Mouse (Mus musculus): Measurements from ENCODE around the gene Dpm1. TPM values are rescaled to one million over a fixed set of nuclear protein-coding genes. Genes with fewer than 3 reads are reported as not detected.

Dpm1 gene
- polyA plus RNA-seq, 1 experiment from 2014 or later: 169 TPM

GRCm38 (mm10) chr2:168199476-168199875 lies 30.9 kb downstream of the Dpm1 start:
- peaks cover 13% of the 10 kb centered on the region for H3K4me1 ChIP-seq (replicated peaks; ENCODE audit: insufficient read depth, low read length)
- DNase-seq (ENCODE audit: low spot score) (no peak), ATAC-seq (replicated peaks; ENCODE audit: low FRiP score, low read depth) (no peak)
- no peaks in the 10 kb centered on the region for H3K9me3 ChIP-seq (replicated peaks; ENCODE audit: low read length)
- no peak overlapping the region; the same call in 1 of the 2 replicates for H3K4me2 ChIP-seq (ENCODE audit: low read length)
- H3K27me3 ChIP-seq (ENCODE audit: insufficient read depth, low read length): no peaks in the 10 kb centered on the region
- H3K9ac ChIP-seq (ENCODE audit: low read depth, low read length): no peak overlapping the region
- no peak overlapping the region for H3K27ac ChIP-seq
- no peak for TF ChIP-seq CTCF (IDR thresholded peaks at IDR 0.05; ENCODE audit: low read depth)
- 75% methylated on average over 4 of the region's 4 CpGs for WGBS
- H3K36me3 ChIP-seq (ENCODE audit: insufficient read depth, low read length): peaks cover 16% of the 10 kb centered on the region; the same call in 1 of the 2 replicates
- no peak overlapping the region for H3K4me3 ChIP-seq (replicated peaks; ENCODE audit: low read depth, low read length)

GRCm38 (mm10) chr2:168198421-168198820 lies 32.0 kb downstream of the Dpm1 start:
- WGBS: 86% methylated on average over 1 of the region's 1 CpGs
- Histone ChIP-seq H3K4me3 (replicated peaks; ENCODE audit: low read depth, low read length) (no peak overlapping the region), H3K27me3 (ENCODE audit: insufficient read depth, low read length) (no peaks in the 10 kb centered on the region), H3K4me2 (ENCODE audit: low read length) (no peak overlapping the region), H3K36me3 (ENCODE audit: insufficient read depth, low read length) (peaks cover 16% of the 10 kb centered on the region; the same call in 1 of the 2 replicates), H3K27ac (no peak overlapping the region), H3K9ac (ENCODE audit: low read depth, low read length) (no peak overlapping the region), H3K9me3 (replicated peaks; ENCODE audit: low read length) (no peaks in the 10 kb centered on the region), H3K4me1 (replicated peaks; ENCODE audit: insufficient read depth, low read length) (peaks cover 10% of the 10 kb centered on the region; the same call in 1 of the 2 replicates)
- TF ChIP-seq CTCF (IDR thresholded peaks at IDR 0.05; ENCODE audit: low read depth): no peak
- ATAC-seq (replicated peaks; ENCODE audit: low FRiP score, low read depth): no peak
- DNase-seq (ENCODE audit: low spot score): peak; percentile 16

GRCm38 (mm10) chr2:168195721-168196120 lies 34.7 kb downstream of the Dpm1 start:
- TF ChIP-seq CTCF (IDR thresholded peaks at IDR 0.05; ENCODE audit: low read depth): no peak
- no peak overlapping the region for H3K4me2 ChIP-seq (ENCODE audit: low read length)
- H3K9me3 ChIP-seq (replicated peaks; ENCODE audit: low read length): no peaks in the 10 kb centered on the region
- peaks cover 16% of the 10 kb centered on the region; the same call in 1 of the 2 replicates for H3K36me3 ChIP-seq (ENCODE audit: insufficient read depth, low read length)
- DNase-seq (ENCODE audit: low spot score) (no peak), ATAC-seq (replicated peaks; ENCODE audit: low FRiP score, low read depth) (no peak)
- peaks cover 12% of the 10 kb centered on the region; the same call in 1 of the 2 replicates for H3K4me1 ChIP-seq (replicated peaks; ENCODE audit: insufficient read depth, low read length)
- 41% methylated on average over 2 of the region's 2 CpGs for WGBS
- H3K27ac ChIP-seq: no peak overlapping the region
- H3K9ac ChIP-seq (ENCODE audit: low read depth, low read length): no peak overlapping the region
- no peaks in the 10 kb centered on the region for H3K27me3 ChIP-seq (ENCODE audit: insufficient read depth, low read length)
- H3K4me3 ChIP-seq (replicated peaks; ENCODE audit: low read depth, low read length): no peak overlapping the region

- H3K27ac ChIP-seq: no peak overlapping the region
- no peak overlapping the region for H3K4me2 ChIP-seq (ENCODE audit: low read length)
- no peaks in the 10 kb centered on the region for H3K27me3 ChIP-seq (ENCODE audit: insufficient read depth, low read length)
- DNase-seq (ENCODE audit: low spot score): no peak
- peaks cover 15% of the 10 kb centered on the region; the same call in 1 of the 2 replicates for H3K36me3 ChIP-seq (ENCODE audit: insufficient read depth, low read length)
- H3K4me1 ChIP-seq (replicated peaks; ENCODE audit: insufficient read depth, low read length): peaks cover 14% of the 10 kb centered on the region
- no peak overlapping the region for H3K4me3 ChIP-seq (replicated peaks; ENCODE audit: low read depth, low read length)
- TF ChIP-seq CTCF (IDR thresholded peaks at IDR 0.05; ENCODE audit: low read depth): no peak
- no peaks in the 10 kb centered on the region for H3K9me3 ChIP-seq (replicated peaks; ENCODE audit: low read length)
- 66% methylated on average over 2 of the region's 2 CpGs for WGBS
- H3K9ac ChIP-seq (ENCODE audit: low read depth, low read length): no peak overlapping the region
- no peak for ATAC-seq (replicated peaks; ENCODE audit: low FRiP score, low read depth)
Measured at GRCm38 (mm10) chr2:168193685-168194084, 36.7 kb downstream of the Dpm1 start.

- H3K4me3 ChIP-seq (replicated peaks; ENCODE audit: low read depth, low read length): no peak overlapping the region
- DNase-seq (ENCODE audit: low spot score): no peak
- peaks cover 13% of the 10 kb centered on the region for H3K36me3 ChIP-seq (ENCODE audit: insufficient read depth, low read length)
- no peak overlapping the region for H3K27ac ChIP-seq
- no peaks in the 10 kb centered on the region for H3K9me3 ChIP-seq (replicated peaks; ENCODE audit: low read length)
- no peaks in the 10 kb centered on the region for H3K27me3 ChIP-seq (ENCODE audit: insufficient read depth, low read length)
- WGBS: 85% methylated on average over 2 of the region's 2 CpGs
- no peak overlapping the region for H3K4me2 ChIP-seq (ENCODE audit: low read length)
- no peak overlapping the region for H3K9ac ChIP-seq (ENCODE audit: low read depth, low read length)
- no peak for TF ChIP-seq CTCF (IDR thresholded peaks at IDR 0.05; ENCODE audit: low read depth)
- ATAC-seq (replicated peaks; ENCODE audit: low FRiP score, low read depth): no peak
- H3K4me1 ChIP-seq (replicated peaks; ENCODE audit: insufficient read depth, low read length): peaks cover 11% of the 10 kb centered on the region
Measured at GRCm38 (mm10) chr2:168191856-168192255, 38.5 kb downstream of the Dpm1 start.

- Histone ChIP-seq H3K27me3 (ENCODE audit: insufficient read depth, low read length) (no peaks in the 10 kb centered on the region), H3K27ac (no peak overlapping the region), H3K36me3 (ENCODE audit: insufficient read depth, low read length) (peaks cover 10% of the 10 kb centered on the region), H3K4me2 (ENCODE audit: low read length) (no peak overlapping the region), H3K9ac (ENCODE audit: low read depth, low read length) (no peak overlapping the region), H3K4me1 (replicated peaks; ENCODE audit: insufficient read depth, low read length) (no peaks in the 10 kb centered on the region), H3K9me3 (replicated peaks; ENCODE audit: low read length) (no peaks in the 10 kb centered on the region), H3K4me3 (replicated peaks; ENCODE audit: low read depth, low read length) (no peak overlapping the region)
- DNase-seq (ENCODE audit: low spot score) (no peak), ATAC-seq (replicated peaks; ENCODE audit: low FRiP score, low read depth) (no peak)
- no peak for TF ChIP-seq CTCF (IDR thresholded peaks at IDR 0.05; ENCODE audit: low read depth)
- WGBS: 49% methylated on average over 7 of the region's 7 CpGs
Measured at GRCm38 (mm10) chr2:168175946-168176345, 54.4 kb downstream of the Dpm1 start.

Measured in kidney, postnatal 0 days (tissue).